Mouse (Mus musculus): ENCODE measurements at regions not wholly inside any gene's neighbourhood (a gene's known extent, or its start where the extent isn't known, plus 50 kb on each side); places are given as distances from the start of the nearest gene placed in this dataset.

GRCm38 (mm10) chr17:84002939-84003338, 155.2 kb upstream of the Haao start:
- TF ChIP-seq POLR2A (IDR thresholded peaks at IDR 0.05; ENCODE audit: low read depth, low read length): no peak
- TF ChIP-seq CTCF (IDR thresholded peaks at IDR 0.05; ENCODE audit: borderline replicate concordance, insufficient read depth, low read length): no peak

Measured in embryonic fibroblast, embryonic 13.5 days (primary cell).